Mouse (Mus musculus): ENCODE measurements at regions not wholly inside any gene's neighbourhood (a gene's known extent, or its start where the extent isn't known, plus 50 kb on each side); places are given as distances from the start of the nearest gene placed in this dataset.
A peak's percentile ranks its signal among the peaks of the same experiment; 100 is the strongest.

GRCm38 (mm10) chr6:39283761-39284415, 77.3 kb upstream of the Kdm7a start:
- no peak for DNase-seq (ENCODE audit: low read depth, low spot score)

- DNase-seq (ENCODE audit: low read depth, low spot score), result no peak
Observed at GRCm38 (mm10) chr6:39278317-39278716, 71.7 kb upstream of the Kdm7a start.

- DNase-seq (ENCODE audit: low read depth, low spot score), result peak; percentile 74
Observed at GRCm38 (mm10) chr6:39274774-39275502, 68.3 kb upstream of the Kdm7a start.

GRCm38 (mm10) chr6:39273427-39273826, 66.8 kb upstream of the Kdm7a start:
- DNase-seq (ENCODE audit: low read depth, low spot score), result peak; percentile 42

- no peak for DNase-seq (ENCODE audit: low read depth, low spot score)
Observed at GRCm38 (mm10) chr6:39270457-39270856, 63.9 kb upstream of the Kdm7a start.

GRCm38 (mm10) chr6:39269706-39270105, 63.1 kb upstream of the Kdm7a start:
- DNase-seq (ENCODE audit: low read depth, low spot score), result no peak

- DNase-seq (ENCODE audit: low read depth, low spot score), result peak; percentile 24
Observed at GRCm38 (mm10) chr6:39268647-39269428, 62.2 kb upstream of the Kdm7a start.

GRCm38 (mm10) chr6:39264722-39265121, 58.1 kb upstream of the Kdm7a start:
- DNase-seq (ENCODE audit: low read depth, low spot score), result no peak

- no peak for DNase-seq (ENCODE audit: low read depth, low spot score)
Observed at GRCm38 (mm10) chr6:39263615-39264014, 57.0 kb upstream of the Kdm7a start.

- DNase-seq (ENCODE audit: low read depth, low spot score), result no peak
Observed at GRCm38 (mm10) chr6:39261951-39262350, 55.4 kb upstream of the Kdm7a start.

GRCm38 (mm10) chr6:39260480-39260879, 53.9 kb upstream of the Kdm7a start:
- DNase-seq (ENCODE audit: low read depth, low spot score), result no peak

GRCm38 (mm10) chr6:39259129-39259528, 52.5 kb upstream of the Kdm7a start:
- peak; percentile 65 for DNase-seq (ENCODE audit: low read depth, low spot score)

- DNase-seq (ENCODE audit: low read depth, low spot score), result peak; percentile 36
Observed at GRCm38 (mm10) chr6:39258656-39259055, 52.1 kb upstream of the Kdm7a start.

- DNase-seq (ENCODE audit: low read depth, low spot score), result peak; percentile 61
Observed at GRCm38 (mm10) chr6:39257667-39258395, 51.2 kb upstream of the Kdm7a start.

GRCm38 (mm10) chr6:39257111-39257571, 50.6 kb upstream of the Kdm7a start:
- peak; percentile 55 for DNase-seq (ENCODE audit: low read depth, low spot score)

GRCm38 (mm10) chr6:39256304-39257103, 49.9 kb upstream of the Kdm7a start:
- peak; percentile 66 for DNase-seq (ENCODE audit: low read depth, low spot score)

All from CD4-positive, CD25-positive, alpha-beta regulatory T cell, adult 2 months (primary cell).